Mouse (Mus musculus) cerebellum, adult 11-12 months (tissue): ENCODE measurements at regions not wholly inside any gene's neighbourhood (a gene's known extent, or its start where the extent isn't known, plus 50 kb on each side); places are given as distances from the start of the nearest gene placed in this dataset.
"Not testable (repeated sequence)": the region's sequence is repeated elsewhere in the genome, so short reads cannot be mapped to it uniquely, and the experiment has no call there.

Experiments
- DNase-seq: peaks from one replicate; pipeline ENCODE4 v3.0.0; 2022

DNA sequence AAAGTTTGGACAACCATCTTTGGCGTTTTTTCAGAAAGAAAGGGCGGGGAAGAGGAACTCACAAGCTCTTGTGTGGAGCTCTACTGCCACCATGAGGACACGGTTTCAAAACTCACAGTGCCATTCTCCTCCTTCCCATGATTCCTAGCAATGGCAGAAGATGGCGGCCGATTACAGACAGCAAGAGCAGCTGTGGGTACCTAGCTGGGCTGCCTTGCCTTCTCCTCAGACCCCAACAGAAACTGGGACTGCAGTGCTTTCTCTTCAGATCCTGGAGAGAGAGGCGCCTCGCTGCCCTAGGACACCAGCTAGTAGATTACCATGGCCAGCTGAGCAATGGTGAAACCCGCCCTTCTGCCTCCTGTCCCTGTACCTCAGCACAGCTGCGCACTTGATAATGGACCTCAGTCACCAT lies 174.2 kb upstream of the Olfr1324 start:
- DNase-seq, result not testable (repeated sequence)

DNA sequence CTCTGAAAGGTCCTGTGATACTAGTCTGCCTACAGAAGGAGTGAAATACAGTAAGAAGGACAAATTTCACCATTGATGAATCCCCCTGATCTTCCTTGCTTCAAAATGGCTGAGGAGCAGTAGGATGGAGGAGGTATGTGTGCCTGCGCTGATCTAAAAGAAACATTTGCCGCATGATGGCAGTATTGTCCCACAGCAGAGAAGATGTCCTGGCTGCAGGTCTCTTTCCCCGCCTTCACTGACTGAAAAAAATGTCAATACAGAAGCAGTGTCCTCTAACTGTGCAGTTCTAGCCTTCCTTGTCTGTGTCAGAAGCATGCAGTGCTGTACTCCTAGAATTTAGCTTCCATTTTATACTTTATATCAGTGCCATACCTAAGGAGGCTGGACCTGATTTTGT lies 172.0 kb upstream of the Olfr1324 start:
- not testable (repeated sequence) for DNase-seq

DNA sequence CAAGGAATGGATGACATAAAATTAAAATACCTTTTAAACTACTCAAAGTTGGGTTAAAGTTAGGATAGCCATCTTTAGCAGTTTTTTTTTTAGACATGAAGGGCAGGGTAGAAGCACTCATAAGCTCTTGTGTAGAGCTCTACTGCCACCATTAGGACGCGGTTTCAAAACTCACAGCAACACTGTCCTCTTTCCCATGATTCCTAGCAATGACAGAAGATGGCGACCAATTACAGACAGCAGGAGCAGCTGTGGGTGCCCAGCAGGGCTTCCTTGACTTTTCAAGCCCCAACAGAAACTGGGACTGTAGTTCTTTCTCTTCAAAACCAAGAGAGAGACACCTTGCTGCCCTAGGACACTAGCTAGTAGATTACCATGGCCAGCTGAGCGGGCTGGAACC lies 171.5 kb upstream of the Olfr1324 start:
- no peak for DNase-seq

DNA sequence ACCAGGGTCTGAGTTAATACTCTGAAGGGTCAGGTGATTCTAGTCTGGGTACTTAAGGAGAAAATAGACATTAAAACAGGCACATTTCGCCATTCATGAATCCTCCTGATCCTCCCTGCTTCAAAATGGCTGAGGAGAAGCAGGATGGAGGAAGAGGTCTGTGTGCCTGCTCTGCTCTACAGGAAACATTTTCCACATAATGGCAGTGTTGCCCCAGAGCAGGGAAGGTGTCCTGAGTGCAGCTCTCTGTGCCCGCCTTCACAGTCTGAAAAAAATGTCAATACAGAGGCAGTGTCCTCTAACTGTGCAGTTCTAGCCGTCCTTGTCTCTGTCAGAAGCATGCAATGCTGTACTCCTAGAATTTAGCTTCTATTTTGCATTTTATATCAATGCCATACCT lies 169.3 kb upstream of the Olfr1324 start:
- DNase-seq, result not testable (repeated sequence)

DNA sequence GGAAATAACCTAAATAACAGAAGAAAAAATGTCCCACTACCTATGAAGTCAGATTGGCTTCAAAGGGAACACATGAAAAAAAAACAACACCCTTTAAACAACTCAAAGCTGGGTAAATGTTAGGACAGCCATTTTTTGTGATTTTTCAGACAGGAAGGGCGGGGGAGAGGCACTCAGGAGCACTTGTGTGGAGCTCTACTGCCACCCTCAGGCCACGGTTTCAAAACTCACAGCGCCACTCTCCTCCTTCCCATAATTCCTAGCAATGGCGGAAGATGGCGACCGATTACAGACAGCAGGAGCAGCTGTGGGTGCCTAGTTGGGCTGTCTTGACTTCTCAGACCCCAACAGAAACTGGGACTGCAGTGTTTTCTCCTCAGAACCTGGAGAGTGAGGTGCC lies 168.8 kb upstream of the Olfr1324 start:
- no peak for DNase-seq

DNA sequence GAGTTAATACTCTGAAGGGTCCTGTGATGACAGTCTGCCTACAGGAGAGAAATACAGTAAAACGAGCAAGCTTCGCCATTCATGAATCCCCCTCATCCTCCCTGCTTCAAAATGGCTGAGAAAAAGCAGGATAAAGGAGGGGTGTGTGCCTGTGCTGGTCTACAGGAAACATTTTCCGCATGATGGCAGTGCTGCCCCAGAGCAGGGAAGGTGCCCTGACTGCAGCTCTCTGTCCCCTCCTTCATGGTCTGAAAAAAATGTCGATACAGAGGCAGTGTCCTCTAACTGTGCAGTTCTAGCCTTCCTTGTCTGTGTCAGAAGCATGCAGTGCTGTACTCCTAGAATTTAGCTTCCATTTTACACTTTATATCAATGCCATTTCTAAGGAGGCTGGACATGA lies 166.7 kb upstream of the Olfr1324 start:
- DNase-seq, result not testable (repeated sequence)

DNA sequence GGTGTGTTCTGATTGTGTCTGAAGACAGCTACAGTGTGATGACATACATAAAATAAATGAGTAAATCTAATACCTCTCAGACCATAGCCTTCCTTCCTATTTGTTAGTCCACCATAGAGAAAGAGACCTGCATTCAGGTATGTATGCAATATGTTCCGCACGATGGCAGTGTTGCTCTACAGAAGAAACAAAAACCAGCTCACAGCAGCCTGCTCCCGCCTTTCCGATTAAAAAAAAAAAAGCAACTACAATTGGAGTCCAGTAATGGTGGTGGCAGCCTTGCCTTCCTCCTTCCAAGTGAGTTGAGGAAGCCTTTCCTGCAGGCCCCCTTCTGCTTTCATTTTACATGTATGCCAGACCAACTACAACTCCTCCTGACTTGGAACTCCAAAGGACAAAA lies 163.2 kb upstream of the Olfr1324 start:
- no peak for DNase-seq

DNA sequence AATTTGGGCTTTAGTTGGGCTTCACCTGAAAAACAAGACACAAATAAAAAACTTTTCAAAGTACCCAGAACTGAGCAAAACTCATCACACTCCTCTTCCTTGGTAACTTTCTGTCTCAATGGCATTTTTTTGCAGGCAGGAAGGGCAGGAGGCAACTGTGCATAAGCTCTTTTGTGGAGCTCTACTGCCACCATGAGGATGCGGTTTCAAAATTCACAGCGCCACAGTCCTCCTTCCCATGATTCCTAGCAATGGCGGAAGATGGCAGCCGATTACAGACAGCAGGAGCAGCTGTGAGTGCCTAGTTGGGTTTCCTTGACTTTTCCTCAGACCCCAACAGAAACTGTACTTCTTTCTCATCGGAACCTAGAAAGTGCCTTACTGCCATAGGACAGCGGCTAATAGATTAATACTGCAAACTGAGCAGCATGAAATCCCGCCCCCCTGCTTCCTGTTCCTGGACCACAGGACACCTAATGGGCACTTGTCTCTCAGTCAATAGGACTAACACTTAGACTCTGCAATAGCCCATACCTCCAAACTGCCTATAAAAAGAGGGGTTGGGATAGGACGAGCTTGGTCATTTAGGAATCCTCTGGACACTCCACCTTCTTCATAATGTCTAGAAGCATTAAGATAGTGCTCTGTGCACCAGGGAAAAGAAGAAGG lies 162.5 kb upstream of the Olfr1324 start:
- DNase-seq, result no peak

DNA sequence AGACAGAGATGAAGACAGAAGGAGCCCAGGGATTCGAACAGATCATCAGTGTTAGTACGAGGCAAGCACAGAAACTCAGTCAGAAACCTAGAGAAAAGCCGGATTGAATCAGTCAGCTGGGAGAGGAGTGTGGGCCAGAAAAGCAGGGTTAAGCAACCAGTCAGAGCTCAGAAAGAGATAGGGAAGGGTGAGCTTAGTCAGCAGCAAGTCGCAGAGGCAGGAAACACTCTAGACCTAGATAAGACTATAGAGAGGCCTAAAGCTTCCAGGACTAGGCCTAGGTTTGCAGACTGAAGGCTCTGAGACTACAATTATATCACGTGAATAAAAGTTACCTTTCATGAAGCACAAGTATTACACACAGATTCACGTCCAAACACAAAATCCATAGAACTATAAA lies 160.6 kb upstream of the Olfr1324 start:
- no peak for DNase-seq

DNA sequence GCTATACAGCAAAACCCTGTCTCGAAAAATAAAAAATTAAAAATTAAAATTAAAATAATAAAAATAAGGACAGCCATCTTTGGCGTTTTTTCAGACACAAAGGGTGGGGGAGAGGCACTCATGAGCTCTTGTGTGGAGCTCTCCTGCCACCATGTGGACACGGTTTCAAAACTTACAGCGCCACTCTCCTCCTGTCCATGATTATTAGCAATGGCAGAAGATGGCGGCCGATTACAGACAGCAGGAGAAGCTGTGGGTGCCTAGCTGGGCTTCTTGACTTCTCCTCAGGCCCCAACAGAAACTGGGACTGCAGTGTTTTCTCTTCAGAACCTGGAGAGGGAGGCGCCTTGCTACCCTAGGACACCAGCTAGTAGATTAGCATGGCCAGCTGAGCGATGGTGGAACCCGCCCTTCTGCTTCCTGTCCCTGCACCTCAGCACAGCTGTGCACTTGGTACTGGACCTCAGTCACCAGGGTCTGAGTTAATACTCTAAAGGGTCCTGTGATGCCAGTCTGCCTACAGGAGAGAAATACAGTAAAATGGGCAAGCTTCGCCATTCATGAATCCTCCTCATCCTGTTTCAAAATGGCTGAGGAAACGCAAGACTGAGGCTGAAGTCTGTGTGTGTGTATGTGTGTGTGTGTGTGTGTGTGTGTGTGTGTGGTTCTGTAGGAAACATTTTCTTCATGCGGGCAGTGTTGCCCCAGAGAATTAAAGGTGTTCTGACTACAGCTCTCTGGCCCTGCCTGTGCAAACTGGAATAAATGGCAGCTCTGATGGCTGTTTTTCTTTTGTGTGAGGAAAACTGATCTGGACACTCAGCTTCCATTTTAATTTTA lies 155.7 kb upstream of the Olfr1324 start:
- DNase-seq, result no peak

DNA sequence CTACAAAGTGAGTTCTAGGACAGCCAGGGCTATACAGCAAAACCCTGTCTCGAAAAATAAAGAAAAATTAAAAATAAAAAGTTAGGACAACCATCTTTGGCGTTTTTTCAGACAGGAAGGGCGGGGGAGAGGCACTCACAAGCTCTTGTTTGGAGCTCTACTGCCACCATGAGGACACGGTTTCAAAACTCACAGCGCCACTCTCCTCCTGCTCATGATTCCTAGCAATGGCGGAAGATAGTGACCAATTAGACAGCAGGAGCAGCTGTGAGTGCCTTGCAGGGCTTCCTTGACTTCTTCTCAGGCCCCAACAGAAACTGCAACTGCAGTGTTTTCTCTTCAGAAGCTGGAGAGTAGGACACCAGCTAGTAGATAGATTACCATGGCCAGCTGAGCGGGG lies 151.9 kb upstream of the Olfr1324 start:
- DNase-seq, result no peak

DNA sequence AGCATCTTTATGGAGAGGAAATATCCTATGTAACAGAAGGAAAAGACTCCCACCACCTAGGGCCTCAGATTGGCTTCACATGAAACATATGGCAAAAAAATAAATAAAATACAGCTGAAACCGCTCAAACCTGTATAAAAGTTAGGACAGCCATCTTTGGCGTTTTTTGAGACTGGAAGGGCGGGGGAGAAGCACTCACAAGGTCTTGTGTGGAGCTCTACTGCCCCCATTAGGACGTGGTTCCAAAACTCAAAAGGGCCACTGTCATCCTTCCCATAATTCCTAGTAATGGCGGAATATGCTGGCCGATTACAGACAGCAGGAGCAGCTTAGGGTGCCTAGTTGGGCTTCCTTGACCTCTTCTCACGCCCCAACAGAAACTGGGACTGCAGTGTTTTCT lies 148.5 kb upstream of the Olfr1324 start:
- no peak for DNase-seq

DNA sequence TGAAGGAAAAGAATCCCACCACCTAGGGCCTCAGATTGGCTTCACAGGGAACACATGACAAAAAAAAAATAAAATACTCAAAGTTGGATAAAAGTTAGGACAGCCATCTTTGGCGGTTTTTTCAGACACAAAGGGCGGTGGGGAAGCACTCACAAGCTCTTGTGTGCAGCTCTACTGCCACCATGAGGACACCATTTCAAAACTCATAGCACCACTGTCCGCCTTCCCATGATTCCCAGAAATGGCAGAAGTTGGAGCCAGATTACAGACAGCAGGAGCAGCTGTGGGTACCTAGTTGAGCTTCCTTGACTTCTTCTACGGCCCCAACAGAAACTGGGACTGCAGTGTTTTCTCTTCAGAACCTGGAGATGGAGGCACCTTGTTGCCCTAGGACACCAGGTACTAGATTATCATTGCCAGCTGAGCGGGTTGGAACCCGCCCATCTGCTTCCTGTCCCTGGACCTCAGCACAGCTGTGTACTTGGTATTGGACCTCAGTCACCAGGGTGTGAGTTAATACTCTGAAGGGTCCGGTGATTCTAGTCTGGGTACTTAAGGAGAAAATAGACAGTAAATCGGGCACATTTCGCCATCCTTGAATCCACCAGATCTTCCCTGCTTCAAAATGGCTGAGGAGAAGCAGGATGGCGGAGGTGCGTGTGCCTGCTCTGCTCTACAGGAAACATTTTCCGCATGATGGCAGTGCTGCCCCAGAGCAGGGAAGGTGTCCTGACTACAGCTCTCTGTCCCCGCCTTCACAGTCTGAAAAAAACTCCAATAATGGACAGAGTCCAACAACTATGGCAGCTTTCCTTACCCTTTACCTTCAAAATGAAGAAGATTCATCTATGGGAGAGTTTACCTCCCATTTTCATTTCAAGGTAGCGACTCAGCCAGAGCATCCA lies 144.1 kb upstream of the Olfr1324 start:
- not testable (repeated sequence) for DNase-seq

DNA sequence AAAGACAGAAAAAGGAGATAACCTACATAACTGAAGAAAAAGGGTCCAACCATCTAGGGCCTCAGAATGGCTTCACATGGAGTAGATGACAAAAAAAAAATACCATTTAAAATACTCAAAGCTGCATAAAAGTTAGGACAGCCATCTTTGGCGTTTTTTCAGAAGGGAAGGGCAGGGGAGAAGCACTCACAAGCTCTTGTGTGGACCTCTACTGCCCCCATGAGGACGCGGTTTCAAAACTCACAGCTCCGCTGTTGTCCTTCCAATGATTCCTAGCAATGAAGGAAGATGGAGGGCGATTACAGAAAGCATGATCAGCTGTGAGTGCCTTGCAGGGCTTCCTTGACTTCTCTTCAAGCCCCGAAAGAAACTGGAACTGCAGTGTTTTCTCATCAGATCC lies 140.8 kb upstream of the Olfr1324 start:
- no peak for DNase-seq

DNA sequence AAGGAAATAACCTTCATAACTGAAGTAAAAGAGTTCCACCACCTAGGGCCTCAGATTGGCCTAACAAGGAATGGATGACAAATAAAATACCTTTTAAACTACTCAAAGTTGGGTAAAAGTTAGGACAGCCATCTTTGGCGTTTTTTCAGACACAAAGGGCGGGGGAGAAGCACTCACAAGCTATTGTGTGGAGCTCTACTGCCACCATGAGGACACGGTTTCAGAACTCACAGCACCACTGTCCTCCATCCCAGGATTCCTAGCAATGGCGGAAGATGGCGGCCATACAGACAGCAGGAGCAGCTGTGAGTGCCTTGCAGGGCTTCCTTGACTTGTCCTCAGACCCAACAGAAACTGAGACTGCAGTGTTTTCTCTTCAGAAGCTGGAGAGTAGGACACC lies 138.0 kb upstream of the Olfr1324 start:
- DNase-seq, result no peak

DNA sequence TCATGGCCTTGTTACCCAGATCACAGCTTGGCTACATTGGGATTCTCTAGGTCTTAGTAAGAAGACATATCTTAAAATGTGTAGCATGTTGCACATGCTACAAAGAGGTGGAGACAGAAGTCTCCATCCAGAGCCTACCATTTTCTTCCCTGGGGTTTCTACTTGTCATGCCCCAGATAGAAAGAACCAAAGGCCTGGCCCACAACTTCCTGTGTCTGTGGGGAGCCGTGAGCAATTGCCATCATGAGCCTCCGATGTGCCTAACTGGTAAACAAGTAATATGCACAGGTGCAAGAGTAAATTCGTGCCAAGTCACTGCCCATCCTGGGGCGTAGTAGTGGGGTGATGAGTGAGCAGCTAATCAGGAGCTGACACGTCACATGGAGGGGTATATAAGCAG lies 136.7 kb upstream of the Olfr1324 start:
- not testable (repeated sequence) for DNase-seq

DNA sequence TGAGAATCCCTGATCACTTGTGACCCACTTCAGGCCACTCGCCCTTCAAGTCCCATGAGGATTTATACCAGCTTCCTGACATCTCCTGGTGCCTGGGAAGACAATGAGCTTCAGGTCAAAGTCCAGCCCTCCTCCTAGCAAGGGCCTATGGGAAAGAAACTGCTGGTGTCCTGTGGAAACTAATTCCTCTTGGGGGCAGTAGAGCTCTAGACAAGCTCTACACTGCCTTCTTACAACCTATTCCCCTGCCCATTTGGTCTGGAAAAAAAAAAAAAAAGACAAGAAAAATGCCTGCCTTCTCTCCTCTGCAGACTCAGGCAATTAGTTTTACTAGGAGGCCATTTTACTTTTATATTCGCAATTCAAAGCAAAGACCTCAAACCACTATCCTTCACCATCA lies 132.6 kb upstream of the Olfr1324 start:
- DNase-seq, result no peak

DNA sequence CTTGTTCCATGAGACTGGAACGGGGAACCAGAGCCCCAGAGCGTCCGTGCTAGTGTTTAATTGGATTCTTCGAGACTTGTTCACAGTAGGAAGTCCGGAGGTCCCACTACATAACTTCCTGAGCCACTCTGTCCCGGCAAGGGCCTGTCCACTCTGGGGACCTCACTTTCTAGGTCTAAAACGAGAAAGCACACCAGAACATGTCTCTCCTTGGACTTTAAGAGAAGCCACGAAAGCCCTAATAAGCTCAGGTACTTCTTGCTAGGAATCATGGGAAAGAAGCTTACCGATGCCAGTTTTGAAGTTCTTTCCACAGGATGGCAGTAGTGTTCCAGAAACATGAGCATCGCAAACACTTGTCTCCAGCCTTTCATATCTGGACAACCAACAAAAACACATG lies 122.0 kb upstream of the Olfr1324 start:
- DNase-seq, result no peak

DNA sequence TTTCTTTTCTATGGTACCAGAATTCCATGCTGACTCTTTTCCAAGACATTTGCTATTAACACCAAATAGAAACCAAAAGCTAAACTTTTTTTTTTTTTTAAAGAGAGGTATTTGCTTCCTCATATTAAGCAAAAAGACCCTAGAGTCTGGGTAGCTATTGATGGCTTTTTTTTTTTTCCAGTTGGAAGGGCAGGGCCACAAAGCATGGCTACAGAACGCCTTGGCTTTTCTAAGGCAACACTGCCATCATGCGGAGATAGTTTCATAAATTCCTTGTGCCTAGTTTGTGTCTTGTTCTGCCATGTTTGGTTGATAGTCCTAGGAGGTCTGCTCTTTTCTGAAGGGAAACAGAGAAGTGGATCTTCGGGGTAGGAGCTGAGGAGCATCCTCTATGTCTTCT lies 121.4 kb upstream of the Olfr1324 start:
- no peak for DNase-seq

DNA sequence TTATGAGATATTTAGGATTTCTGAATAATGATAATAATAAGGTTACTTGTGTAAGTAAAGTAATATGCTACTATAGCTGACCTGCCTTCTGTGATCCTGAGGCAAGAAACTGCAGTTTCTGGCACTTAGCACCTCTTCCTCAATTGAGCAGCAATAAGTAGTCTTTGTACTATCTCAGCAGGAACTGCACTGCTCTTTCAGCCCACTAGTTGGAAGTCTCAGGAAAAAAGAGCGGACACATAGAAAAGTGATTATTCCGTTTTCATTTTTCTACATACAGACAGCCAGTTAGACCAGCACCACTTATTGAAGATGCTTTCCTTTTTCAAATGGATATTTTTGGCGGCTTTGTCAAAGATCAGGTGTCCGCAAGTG lies 109.5 kb upstream of the Olfr1324 start:
- not testable (repeated sequence) for DNase-seq

DNA sequence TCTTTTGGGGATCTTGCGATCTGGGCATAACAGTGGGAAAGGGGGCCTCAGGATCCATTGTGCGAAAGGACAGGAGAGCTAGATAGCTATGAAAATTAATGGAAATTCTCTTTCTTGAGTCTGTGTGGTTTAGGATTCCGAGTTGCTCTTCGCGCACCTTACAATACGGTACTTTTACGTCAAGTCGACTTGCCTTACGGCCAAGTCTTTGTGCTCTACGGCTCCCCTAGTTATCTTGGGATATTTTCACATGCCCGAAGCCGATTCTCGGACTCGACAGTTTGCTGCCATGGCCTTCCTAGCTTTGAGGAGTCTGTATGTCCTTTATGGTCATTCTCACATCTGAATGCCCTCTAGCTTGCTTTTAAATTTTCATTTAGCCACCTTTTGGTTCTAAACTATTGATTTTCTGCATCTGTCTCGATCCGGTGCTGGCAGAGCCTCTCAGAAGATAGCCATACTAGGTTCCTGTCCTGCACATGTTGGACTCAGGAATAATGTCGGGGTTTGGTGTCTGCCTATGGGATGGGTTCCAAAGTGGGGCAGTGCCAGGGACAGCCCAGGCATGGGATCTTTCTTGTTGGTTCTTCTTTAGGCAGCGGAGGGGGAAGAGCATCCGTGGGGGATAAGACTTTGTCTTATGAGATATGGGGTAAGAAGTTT lies 109.0 kb upstream of the Olfr1324 start:
- DNase-seq, result peak; percentile 71

DNA sequence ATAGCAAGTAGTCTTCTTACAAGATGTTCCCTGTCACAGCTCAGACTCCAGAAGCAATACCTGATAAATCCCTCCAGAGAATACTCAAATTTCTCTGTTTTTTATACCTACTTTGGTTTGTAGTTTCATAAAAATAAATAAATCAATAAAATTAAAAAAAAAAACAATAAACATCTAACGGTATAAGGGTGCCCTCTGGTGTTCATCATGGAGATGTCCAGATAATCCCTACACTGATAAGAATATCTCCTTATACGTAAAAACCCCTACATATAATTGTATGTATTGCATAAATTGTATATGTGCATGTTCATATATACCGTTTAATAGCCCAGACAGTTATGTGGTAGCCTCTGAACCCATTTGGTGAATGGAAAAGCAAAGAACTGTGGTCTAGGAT lies 75.7 kb upstream of the Olfr1324 start:
- no peak for DNase-seq

DNA sequence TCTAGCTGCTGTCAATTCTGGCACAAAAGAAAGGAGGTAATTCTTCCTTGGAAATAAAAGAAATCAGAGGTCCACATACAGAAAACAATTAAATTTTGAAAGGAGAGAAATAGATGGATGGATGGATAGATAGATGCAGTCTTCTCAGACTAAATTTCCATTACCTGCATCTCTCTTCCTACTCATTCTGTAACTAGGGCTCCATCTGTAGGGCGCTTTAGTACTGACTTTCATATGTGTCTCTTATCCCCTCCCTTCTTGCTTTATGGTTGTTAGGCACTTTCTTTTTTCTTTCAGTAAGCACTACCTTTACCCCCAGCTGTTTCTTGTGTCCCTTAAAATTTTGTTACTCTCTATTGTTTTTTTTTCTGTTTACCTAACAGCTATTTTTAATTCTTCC lies 72.9 kb upstream of the Olfr1324 start:
- no peak for DNase-seq
